Mouse (Mus musculus) olfactory bulb, adult 2 months (tissue): ENCODE data around the gene Arap2. TPM values are rescaled to one million over a fixed set of nuclear protein-coding genes. Genes with fewer than 3 reads are reported as not detected.
A peak's percentile ranks its signal among the peaks of the same experiment; 100 is the strongest.

Source experiments
- H3K27ac ChIP-seq: fragments of 200-500 bp; 2 replicates; pipeline ENCODE4 v1.5.1; 2012; ENCODE audit warnings: low read depth, low read length; ENCODE audit not compliant: insufficient read depth
- H3K4me1 ChIP-seq: fragments of 200-500 bp; 2 replicates; pipeline ENCODE4 v1.6.1; 2012; ENCODE audit warnings: low read length; ENCODE audit not compliant: control insufficient read depth, insufficient read depth
- H3K4me3 ChIP-seq: fragments of 200-500 bp; 2 replicates; pipeline ENCODE4 v1.5.1; 2012; ENCODE audit warnings: mild to moderate bottlenecking, low read depth, low read length, moderate library complexity; ENCODE audit not compliant: insufficient read depth
- CTCF ChIP-seq: fragments of 200-500 bp; IDR thresholded peaks from 2 replicates; pipeline ENCODE4 v1.5.1; 2012; ENCODE audit warnings: low read depth, mild to moderate bottlenecking, low read length, moderate library complexity; ENCODE audit not compliant: insufficient read depth
- POLR2A ChIP-seq: fragments of 200-500 bp; IDR thresholded peaks from 2 replicates; pipeline ENCODE4 v1.6.1; 2012; ENCODE audit warnings: mild to moderate bottlenecking, low read depth, low read length, moderate library complexity; ENCODE audit not compliant: insufficient read depth
- WGBS: fragments of 180-500 bp; shearing (Covaris S2); methylation state at CpG from one replicate; pipeline ENCODE4 v1.1.7; 2018; 5-methylcytosine and 5-hydroxymethylcytosine counted together
- polyA plus RNA-seq: library from polyadenylated mRNA; stranded (reverse); fragments of >200 nt; gene quantifications from 2 replicates; pipeline ENCODE4 v1.2.4, GENCODE M21; 2012; ENCODE audit warnings: low replicate concordance; ENCODE audit not compliant: missing spikeins, insufficient read depth, insufficient read length

The Arap2 gene
- polyA plus RNA-seq = 558 TPM in 1 of 2 replicates, not detected in the other

GRCm38 (mm10) chr5:62765784-62766701 lies at the start of gene Arap2:
TSS of gene Arap2 (minus strand) at chr5:62766159.
- Histone ChIP-seq H3K27ac (peak within 1 kb of the TSS; percentile 65; the same call in 1 of the 2 replicates), H3K4me1 (peaks cover 9% of the 10 kb centered on the region), H3K4me3 (peak within 1 kb of the TSS; percentile 83)
- WGBS = 12% methylated on average over 106 of the region's 106 CpGs
- no peak for TF ChIP-seq POLR2A
- no peak for TF ChIP-seq CTCF

GRCm38 (mm10) chr5:62815741-62816140 lies 49.8 kb upstream of the Arap2 start:
- Histone ChIP-seq H3K27ac (no peak overlapping the region), H3K4me1 (no peaks in the 10 kb centered on the region), H3K4me3 (no peak overlapping the region)
- TF ChIP-seq POLR2A = no peak
- TF ChIP-seq CTCF = no peak
- 82% methylated on average over 1 of the region's 1 CpGs for WGBS

GRCm38 (mm10) chr5:62814072-62814414 lies 48.1 kb upstream of the Arap2 start:
- no peak overlapping the region for H3K27ac ChIP-seq
- 42% methylated on average over 1 of the region's 1 CpGs for WGBS
- TF ChIP-seq CTCF (no peak), POLR2A (no peak)

GRCm38 (mm10) chr5:62813402-62814071 lies 47.6 kb upstream of the Arap2 start, which contains the start of gene Dthd1:
TSS of gene Dthd1 (plus strand) at chr5:62813823.
- 37% methylated on average over 6 of the region's 6 CpGs for WGBS
- H3K4me3 ChIP-seq = no peak within 1 kb of the TSS
- no peaks in the 10 kb centered on the region for H3K4me1 ChIP-seq
- TF ChIP-seq CTCF (no peak), POLR2A (no peak)
- no peak within 1 kb of the TSS for H3K27ac ChIP-seq

More at GRCm38 (mm10) chr5:62814072-62814414, 48.1 kb upstream of the Arap2 start:
- no peak overlapping the region for H3K4me3 ChIP-seq
- no peaks in the 10 kb centered on the region for H3K4me1 ChIP-seq

GRCm38 (mm10) chr5:62792776-62793175 lies 26.8 kb upstream of the Arap2 start:
- TF ChIP-seq CTCF (no peak), POLR2A (no peak)
- no peaks in the 10 kb centered on the region for H3K4me1 ChIP-seq

GRCm38 (mm10) chr5:62790921-62791564 lies 25.1 kb upstream of the Arap2 start:
- 98% methylated on average over 5 of the region's 5 CpGs for WGBS
- no peaks in the 10 kb centered on the region for H3K4me1 ChIP-seq
- H3K4me3 ChIP-seq = no peak overlapping the region
- H3K27ac ChIP-seq = no peak overlapping the region
- TF ChIP-seq POLR2A (no peak), CTCF (no peak)

More at GRCm38 (mm10) chr5:62792776-62793175, 26.8 kb upstream of the Arap2 start:
- Histone ChIP-seq H3K27ac (no peak overlapping the region), H3K4me3 (no peak overlapping the region)
- WGBS = 89% methylated on average over 1 of the region's 1 CpGs

GRCm38 (mm10) chr5:62786809-62787208 lies 20.9 kb upstream of the Arap2 start:
- WGBS = 88% methylated on average over 3 of the region's 3 CpGs
- H3K4me3 ChIP-seq = no peak overlapping the region
- TF ChIP-seq CTCF = no peak

GRCm38 (mm10) chr5:62778682-62779081 lies 12.7 kb upstream of the Arap2 start:
- WGBS = 65% methylated on average over 5 of the region's 5 CpGs
- no peak for TF ChIP-seq CTCF
- TF ChIP-seq POLR2A = no peak
- Histone ChIP-seq H3K4me3 (no peak overlapping the region), H3K4me1 (no peaks in the 10 kb centered on the region), H3K27ac (no peak overlapping the region)

More at GRCm38 (mm10) chr5:62786809-62787208, 20.9 kb upstream of the Arap2 start:
- Histone ChIP-seq H3K27ac (no peak overlapping the region), H3K4me1 (no peaks in the 10 kb centered on the region)
